Mouse (Mus musculus) hindbrain, embryonic 10.5 days (tissue): ENCODE results near the gene Klk8. TPM values are rescaled to one million over a fixed set of nuclear protein-coding genes. Genes with fewer than 3 reads are reported as not detected.

Source experiments
- DNase-seq: peaks from one replicate; pipeline ENCODE4 v3.0.0-alpha.2; 2017; ENCODE audit warnings: low spot score
- H3K27ac ChIP-seq: fragments of 300-500 bp; sonication (generic); 2 replicates; pipeline ENCODE4 v1.5.1; 2016; ENCODE audit warnings: mild to moderate bottlenecking, moderate library complexity
- H3K27me3 ChIP-seq: fragments of 300-500 bp; sonication (generic); 2 replicates; pipeline ENCODE4 v1.6.1; 2016; ENCODE audit warnings: mild to moderate bottlenecking; ENCODE audit not compliant: poor library complexity, insufficient read depth, severe bottlenecking
- H3K36me3 ChIP-seq: fragments of 300-500 bp; sonication (generic); 2 replicates; pipeline ENCODE4 v1.6.1; 2016; ENCODE audit warnings: mild to moderate bottlenecking, moderate library complexity
- H3K4me1 ChIP-seq: fragments of 300-500 bp; sonication (generic); replicated peaks from 2 replicates; pipeline ENCODE4 v1.6.1; 2016; ENCODE audit warnings: mild to moderate bottlenecking
- H3K4me3 ChIP-seq: fragments of 300-500 bp; sonication (generic); 2 replicates; pipeline ENCODE4 v1.5.1; 2016; ENCODE audit warnings: mild to moderate bottlenecking, moderate library complexity
- H3K9me3 ChIP-seq: fragments of 300-500 bp; sonication (generic); 2 replicates; pipeline ENCODE4 v1.6.1; 2016; ENCODE audit warnings: mild to moderate bottlenecking, moderate library complexity
- WGBS: fragments of 180-500 bp; shearing (Covaris S2); methylation state at CpG from one replicate; pipeline ENCODE4 v1.1.7; 2016; 5-methylcytosine and 5-hydroxymethylcytosine counted together
- polyA plus RNA-seq: library from polyadenylated mRNA; unstranded; fragments of >200 nt; fragmentation: Nextera tagmentation; extraction: Ambion mirVana; gene quantifications from 2 replicates; pipeline ENCODE4 v1.2.1, GENCODE M21; 2016

Klk8 gene
- polyA plus RNA-seq, 1 experiment from 2014 or later = 12.1 TPM

- Histone ChIP-seq H3K4me3 (no peak overlapping the region), H3K4me1 (peaks cover 26% of the 10 kb centered on the region), H3K27me3 (peaks cover 38% of the 10 kb centered on the region), H3K36me3 (no peaks in the 10 kb centered on the region), H3K9me3 (no peaks in the 10 kb centered on the region), H3K27ac (no peak overlapping the region)
- WGBS = 73% methylated on average over 7 of the region's 7 CpGs
- no peak for DNase-seq
These were observed 2.5 kb downstream of the Klk8 start for GRCm38 (mm10) chr7:43799876-43800275.

- no peak within 1 kb of the TSS for H3K4me3 ChIP-seq
- 49% methylated on average over 5 of the region's 5 CpGs for WGBS
- H3K27me3 ChIP-seq = 0 out of 2 replicates have a peak, but pooled peaks cover 3% of the 10 kb centered on the region
- DNase-seq = no peak
- H3K27ac ChIP-seq = no peak within 1 kb of the TSS
- H3K9me3 ChIP-seq = no peaks in the 10 kb centered on the region
- no peaks in the 10 kb centered on the region for H3K36me3 ChIP-seq
- no peaks in the 10 kb centered on the region for H3K4me1 ChIP-seq
These were observed 13.6 kb downstream of the Klk8 start, which contains the start of gene Klk7 for GRCm38 (mm10) chr7:43810994-43811393. TSS of gene Klk7 (plus strand) at chr7:43811294.

- Histone ChIP-seq H3K4me1 (no peaks in the 10 kb centered on the region), H3K27ac (no peak overlapping the region), H3K9me3 (no peaks in the 10 kb centered on the region), H3K27me3 (0 out of 2 replicates have a peak, but pooled peaks cover 3% of the 10 kb centered on the region), H3K4me3 (no peak overlapping the region), H3K36me3 (no peaks in the 10 kb centered on the region)
- no peak for DNase-seq
- WGBS = 84% methylated on average over 7 of the region's 7 CpGs
These were observed 17.8 kb downstream of the Klk8 start for GRCm38 (mm10) chr7:43815211-43815610.

GRCm38 (mm10) chr7:43816746-43817145 lies 19.4 kb downstream of the Klk8 start:
- H3K36me3 ChIP-seq = no peaks in the 10 kb centered on the region
- no peaks in the 10 kb centered on the region for H3K4me1 ChIP-seq
- H3K4me3 ChIP-seq = no peak overlapping the region
- no peak for DNase-seq
- H3K27me3 ChIP-seq = 0 out of 2 replicates have a peak, but pooled peaks cover 3% of the 10 kb centered on the region
- no peak overlapping the region for H3K27ac ChIP-seq
- no peaks in the 10 kb centered on the region for H3K9me3 ChIP-seq

GRCm38 (mm10) chr7:43821581-43821980 lies 24.2 kb downstream of the Klk8 start:
- Histone ChIP-seq H3K36me3 (no peaks in the 10 kb centered on the region), H3K9me3 (no peaks in the 10 kb centered on the region), H3K4me3 (no peak overlapping the region), H3K27ac (no peak overlapping the region), H3K27me3 (no peaks in the 10 kb centered on the region), H3K4me1 (no peaks in the 10 kb centered on the region; the same call in 1 of the 2 replicates)
- no peak for DNase-seq
- 91% methylated on average over 7 of the region's 7 CpGs for WGBS

GRCm38 (mm10) chr7:43824199-43824598 lies 26.8 kb downstream of the Klk8 start, which contains the start of gene Klk6:
TSS of gene Klk6 (plus strand) at chr7:43824499.
- Histone ChIP-seq H3K36me3 (no peaks in the 10 kb centered on the region), H3K9me3 (no peaks in the 10 kb centered on the region), H3K4me1 (no peaks in the 10 kb centered on the region; the same call in 1 of the 2 replicates), H3K27me3 (no peaks in the 10 kb centered on the region), H3K27ac (no peak within 1 kb of the TSS), H3K4me3 (no peak within 1 kb of the TSS)
- WGBS = 73% methylated on average over 10 of the region's 10 CpGs
- DNase-seq = no peak

- Histone ChIP-seq H3K9me3 (no peaks in the 10 kb centered on the region), H3K36me3 (no peaks in the 10 kb centered on the region), H3K27me3 (no peaks in the 10 kb centered on the region), H3K4me3 (no peak overlapping the region), H3K4me1 (no peaks in the 10 kb centered on the region; the same call in 1 of the 2 replicates), H3K27ac (no peak overlapping the region)
- 89% methylated on average over 5 of the region's 5 CpGs for WGBS
- DNase-seq = no peak
These were observed 28.7 kb downstream of the Klk8 start for GRCm38 (mm10) chr7:43826056-43826455.

- H3K9me3 ChIP-seq = no peaks in the 10 kb centered on the region
- no peak overlapping the region for H3K4me3 ChIP-seq
- no peaks in the 10 kb centered on the region for H3K36me3 ChIP-seq
- DNase-seq = no peak
- WGBS = 85% methylated on average over 4 of the region's 4 CpGs
- no peak overlapping the region for H3K27ac ChIP-seq
- no peaks in the 10 kb centered on the region; the same call in 1 of the 2 replicates for H3K4me1 ChIP-seq
- H3K27me3 ChIP-seq = no peaks in the 10 kb centered on the region
These were observed 30.3 kb downstream of the Klk8 start for GRCm38 (mm10) chr7:43827706-43828105.

- Histone ChIP-seq H3K36me3 (no peaks in the 10 kb centered on the region), H3K27ac (no peak overlapping the region), H3K4me1 (no peaks in the 10 kb centered on the region; the same call in 1 of the 2 replicates), H3K9me3 (no peaks in the 10 kb centered on the region), H3K27me3 (no peaks in the 10 kb centered on the region), H3K4me3 (no peak overlapping the region)
- WGBS = 90% methylated on average over 8 of the region's 8 CpGs
- DNase-seq = no peak
These were observed 31.6 kb downstream of the Klk8 start for GRCm38 (mm10) chr7:43829006-43829405.

- no peaks in the 10 kb centered on the region for H3K36me3 ChIP-seq
- no peak for DNase-seq
- H3K27ac ChIP-seq = no peak within 1 kb of the TSS
- H3K9me3 ChIP-seq = no peaks in the 10 kb centered on the region
- no peaks in the 10 kb centered on the region for H3K27me3 ChIP-seq
- no peak within 1 kb of the TSS for H3K4me3 ChIP-seq
- WGBS = 72% methylated on average over 3 of the region's 3 CpGs
- H3K4me1 ChIP-seq = no peaks in the 10 kb centered on the region
These were observed 44.3 kb downstream of the Klk8 start, which contains the start of gene Klk5 for GRCm38 (mm10) chr7:43841701-43842100. TSS of gene Klk5 (plus strand) at chr7:43841971.

- no peak for DNase-seq
- Histone ChIP-seq H3K36me3 (no peaks in the 10 kb centered on the region), H3K4me3 (no peak overlapping the region), H3K9me3 (no peaks in the 10 kb centered on the region), H3K4me1 (no peaks in the 10 kb centered on the region), H3K27ac (no peak overlapping the region), H3K27me3 (no peaks in the 10 kb centered on the region)
- WGBS = 94% methylated on average over 4 of the region's 4 CpGs
These were observed 46.4 kb downstream of the Klk8 start for GRCm38 (mm10) chr7:43843801-43844200.

GRCm38 (mm10) chr7:43851616-43852015 lies 54.2 kb downstream of the Klk8 start:
- Histone ChIP-seq H3K27ac (no peak overlapping the region), H3K27me3 (no peaks in the 10 kb centered on the region), H3K9me3 (peaks cover 4% of the 10 kb centered on the region; the same call in 1 of the 2 replicates), H3K36me3 (no peaks in the 10 kb centered on the region), H3K4me3 (no peak overlapping the region), H3K4me1 (no peaks in the 10 kb centered on the region)
- WGBS = 88% methylated on average over 6 of the region's 6 CpGs
- no peak for DNase-seq
